Mouse (Mus musculus) layer of hippocampus, adult 8-10 months (tissue): ENCODE measurements around the gene Akt2. TPM values are rescaled to one million over a fixed set of nuclear protein-coding genes. Genes with fewer than 3 reads are reported as not detected.
"Not testable (repeated sequence)": the region's sequence is repeated elsewhere in the genome, so short reads cannot be mapped to it uniquely, and the experiment has no call there.

Source experiments
- DNase-seq, 2 experiments: peaks; one replicate each; pipeline ENCODE4 v3.0.0; 2022; ENCODE audit warnings: low spot score in 2 of 2
- total RNA-seq, 4 experiments: library from RNA; stranded (reverse); gene quantifications; 2 replicates each; pipeline ENCODE4 v1.2.4; 2022

Akt2 gene
- total RNA-seq, 4 experiments from 2014 or later, result 72.2 to 109 (median 97.5) TPM

DNA sequence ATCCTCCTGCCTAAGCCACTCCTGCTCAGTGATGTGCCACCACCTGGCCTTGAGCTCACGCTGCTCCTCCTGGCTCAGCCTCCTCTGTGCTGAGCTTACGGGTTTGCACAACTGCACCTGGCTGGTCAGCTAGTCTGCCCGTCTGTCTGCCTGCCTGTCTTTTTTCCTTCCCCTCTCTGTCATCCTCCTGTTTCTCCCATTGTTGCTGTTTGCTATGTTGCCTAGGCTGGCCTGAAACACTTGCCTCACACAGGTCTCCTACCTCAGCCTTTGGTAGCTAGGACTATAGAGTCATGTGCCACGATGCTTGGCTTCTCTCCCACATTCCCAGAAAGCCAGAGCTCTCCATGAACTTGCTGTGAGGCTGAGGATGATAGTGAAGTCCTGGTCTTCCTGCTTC lies 21.6 kb downstream of the Akt2 start:
- DNase-seq, result no peak

DNA sequence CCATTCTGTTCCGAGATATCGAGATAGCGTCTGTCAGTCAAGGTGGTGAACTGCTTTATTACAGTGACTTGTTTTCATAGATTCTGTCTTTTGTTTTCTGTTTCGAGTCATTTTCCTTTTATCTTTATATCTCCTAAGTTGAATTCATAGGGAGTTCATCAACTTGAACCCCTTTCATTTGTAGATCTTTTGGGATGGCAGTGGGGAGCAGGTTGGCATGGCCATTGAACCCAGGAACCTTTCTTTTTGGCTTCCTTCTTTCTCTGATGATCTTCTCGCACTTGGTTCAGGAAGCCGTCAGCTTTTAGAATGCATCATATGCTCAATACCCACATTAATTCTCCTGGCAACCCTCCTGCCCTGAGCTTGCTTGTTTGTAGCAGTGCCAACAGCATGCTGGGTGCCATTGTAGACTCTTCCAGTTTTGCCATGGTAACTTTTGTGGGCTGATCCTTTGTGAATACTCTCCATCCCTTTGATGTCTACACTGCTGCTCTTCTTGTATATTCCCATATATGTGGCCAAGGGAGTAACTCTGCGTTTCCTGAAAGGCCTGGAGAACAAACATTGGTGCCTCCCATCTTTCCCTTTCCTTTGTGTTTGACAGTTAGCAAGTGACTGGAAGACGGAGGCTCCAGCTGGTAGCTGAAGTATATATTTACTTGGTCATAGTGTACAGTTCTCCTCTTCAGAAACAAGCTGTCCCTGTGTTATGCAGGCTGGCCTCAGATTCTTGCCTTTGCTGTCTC lies 22.6 kb downstream of the Akt2 start:
- peak; percentile 65 to 72 for DNase-seq

- no peak for DNase-seq
Observed at GRCm38 (mm10) chr7:27621028-27621427, 29.7 kb downstream of the Akt2 start.

DNA sequence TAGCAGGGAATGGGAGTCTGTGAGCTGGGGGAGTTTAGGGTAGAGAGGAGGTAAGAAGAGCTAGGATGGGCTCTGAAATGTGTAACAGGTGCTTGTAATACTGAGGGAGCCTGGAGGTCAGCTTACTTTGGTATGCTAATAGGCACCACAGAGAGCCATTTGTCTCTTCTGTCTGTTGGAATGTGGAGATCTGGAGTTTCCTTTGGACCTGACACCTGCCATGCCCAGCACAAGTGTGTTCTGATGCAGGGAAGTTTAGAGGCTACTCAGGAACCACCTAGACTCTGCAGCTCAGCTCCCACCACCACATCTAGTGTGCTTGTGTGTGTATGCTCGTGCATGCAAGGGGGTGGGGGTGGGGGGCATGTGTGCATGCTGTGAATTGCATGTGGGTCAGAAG lies 30.9 kb downstream of the Akt2 start:
- DNase-seq, result no peak

GRCm38 (mm10) chr7:27624967-27625366 lies 33.6 kb downstream of the Akt2 start:
- no peak for DNase-seq

GRCm38 (mm10) chr7:27627707-27628106 lies 36.4 kb downstream of the Akt2 start:
- no peak for DNase-seq

GRCm38 (mm10) chr7:27628190-27628589 lies 36.8 kb downstream of the Akt2 start:
- no peak for DNase-seq

- DNase-seq, result not testable (repeated sequence)
Observed at GRCm38 (mm10) chr7:27628816-27629215, 37.5 kb downstream of the Akt2 start.

DNA sequence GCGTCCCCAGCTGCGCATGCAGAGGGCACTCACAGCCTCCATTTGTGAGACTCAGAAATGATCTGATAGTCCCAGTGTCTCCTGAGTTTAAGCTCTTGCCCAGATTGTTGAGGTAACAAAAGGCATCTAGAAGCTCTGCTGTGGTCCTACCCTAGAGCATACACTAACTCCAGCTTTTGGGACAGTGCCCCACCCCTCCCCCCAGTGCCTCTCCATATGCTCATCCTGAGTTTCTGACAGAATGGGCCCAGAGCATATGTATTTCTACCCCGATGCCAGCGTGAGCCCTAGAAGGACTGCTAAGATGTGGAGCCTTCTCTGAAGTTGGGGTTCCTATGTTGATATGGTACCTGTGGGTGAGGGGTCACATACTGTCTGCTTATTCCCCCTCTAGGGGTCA lies 40.1 kb downstream of the Akt2 start:
- no peak for DNase-seq

DNA sequence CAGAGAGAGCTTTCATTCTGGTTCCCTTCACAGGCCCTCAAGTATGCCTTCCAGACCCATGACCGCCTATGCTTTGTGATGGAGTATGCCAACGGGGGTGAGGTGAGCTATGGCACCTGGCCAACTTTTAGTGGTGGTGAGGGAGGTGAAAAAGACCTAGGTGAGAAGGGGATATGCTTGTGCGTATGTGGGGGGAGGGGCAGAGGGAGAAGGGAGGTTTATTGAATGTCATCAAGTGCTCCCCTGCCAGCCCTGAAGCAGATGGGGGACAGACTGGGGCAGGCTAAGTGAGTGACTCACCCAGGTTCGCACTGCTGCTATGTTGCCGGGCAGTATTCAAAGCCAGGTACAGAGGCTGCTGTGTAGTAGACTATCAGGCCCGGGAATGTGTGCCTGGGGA lies 41.8 kb downstream of the Akt2 start:
- DNase-seq, result no peak

- no peak for DNase-seq
Observed at GRCm38 (mm10) chr7:27634691-27635090, 43.3 kb downstream of the Akt2 start.

GRCm38 (mm10) chr7:27635094-27635493 lies 43.7 kb downstream of the Akt2 start:
- not testable (repeated sequence) for DNase-seq

DNA sequence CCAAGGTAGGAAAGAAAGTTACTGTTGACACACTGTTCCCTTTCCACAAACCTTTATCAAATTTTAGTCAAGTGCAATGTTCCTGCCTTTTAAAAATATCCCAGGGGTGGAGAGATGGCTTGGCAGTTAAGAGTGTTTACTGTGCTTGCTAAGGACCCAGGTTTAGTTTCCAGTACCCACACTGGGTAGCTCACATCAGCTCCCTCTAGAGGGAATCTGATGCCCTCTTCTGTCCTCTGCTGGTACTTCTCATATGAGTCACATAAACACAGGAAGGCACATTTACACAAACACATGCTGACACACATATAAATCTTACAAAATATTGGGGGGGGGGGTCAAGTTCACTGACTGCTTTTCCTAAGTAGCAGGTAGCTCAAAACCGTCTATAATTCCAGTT lies 53.1 kb downstream of the Akt2 start:
- no peak for DNase-seq

DNA sequence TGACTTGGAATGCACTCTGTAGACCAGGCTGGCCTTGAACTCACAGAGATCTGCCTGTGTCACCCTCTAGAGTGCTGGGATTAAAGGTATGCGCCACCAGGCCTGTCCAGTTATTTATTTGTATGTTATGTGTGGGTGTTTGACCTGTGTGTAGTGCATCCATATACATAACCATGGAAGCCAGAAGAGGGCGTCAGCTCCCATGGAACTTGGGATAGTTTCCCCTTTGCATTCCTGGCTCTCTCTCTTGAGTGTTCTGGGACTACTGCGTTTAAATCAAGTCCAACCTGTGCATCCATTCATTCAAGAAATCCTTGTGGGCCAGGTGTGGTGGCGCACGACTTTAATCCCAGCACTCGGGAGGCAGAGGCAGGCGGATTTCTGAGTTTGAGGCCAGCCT lies 55.2 kb downstream of the Akt2 start:
- no peak for DNase-seq

DNA sequence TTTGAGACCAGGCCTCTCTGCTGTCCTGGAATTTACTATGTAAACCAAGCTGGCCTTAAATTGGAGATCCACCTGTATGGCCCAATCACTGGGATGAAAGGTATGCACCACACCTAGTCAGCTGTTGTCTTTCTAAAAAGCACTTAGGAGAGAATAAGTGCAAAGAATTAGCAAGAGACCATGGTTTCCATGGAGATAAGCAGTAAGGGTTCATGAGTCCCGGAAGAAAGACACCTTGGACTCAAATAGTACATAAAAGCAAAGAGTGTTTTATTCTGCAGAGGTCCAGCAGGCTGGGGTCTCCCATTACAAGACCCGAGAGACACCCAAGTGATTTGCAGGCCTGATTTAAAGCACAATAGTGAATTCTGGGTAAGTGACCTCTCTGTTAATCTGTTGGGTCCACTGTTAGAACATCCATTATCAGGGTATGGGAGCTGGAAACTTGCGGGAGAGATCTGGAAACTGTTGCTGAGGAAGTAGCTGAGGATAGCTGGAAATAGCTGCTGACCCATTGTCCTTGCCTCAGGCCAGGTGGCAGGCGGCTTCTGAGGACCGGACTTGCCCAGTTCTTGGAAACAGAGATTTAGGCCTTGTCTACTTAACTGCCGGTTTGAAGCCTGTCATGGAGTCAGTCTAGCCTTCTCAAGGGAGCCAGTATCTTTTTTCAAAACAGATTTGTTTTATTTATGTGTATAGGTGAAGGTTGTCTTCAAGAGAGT lies 56.1 kb downstream of the Akt2 start:
- no peak for DNase-seq

GRCm38 (mm10) chr7:27649723-27650122 lies 58.4 kb downstream of the Akt2 start:
- no peak for DNase-seq

DNA sequence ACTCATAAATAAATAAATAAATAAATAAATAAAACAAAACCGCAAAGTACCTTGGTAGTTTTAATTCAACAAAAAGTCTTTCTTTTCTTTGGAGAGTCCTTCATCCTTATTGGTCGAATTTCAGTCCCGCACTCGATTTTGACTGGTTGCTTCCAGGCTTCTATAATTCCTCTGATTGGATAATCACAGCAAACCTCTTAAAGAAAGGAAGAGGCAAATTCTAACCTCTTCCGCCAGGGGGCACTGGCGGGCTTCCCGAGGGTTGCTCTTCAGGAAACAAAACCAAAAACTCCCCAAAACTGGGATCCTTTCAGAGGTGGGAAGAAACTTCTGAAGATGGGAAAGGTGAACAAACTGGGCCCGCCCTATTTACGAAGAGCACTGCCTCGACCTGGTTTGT lies 59.6 kb downstream of the Akt2 start:
- DNase-seq, result peak; percentile 64 to 76

GRCm38 (mm10) chr7:27653681-27654437 lies 62.5 kb downstream of the Akt2 start, which contains the start of gene Ttc9b:
TSS of gene Ttc9b (plus strand) at chr7:27653915.
- DNase-seq, result peak; percentile 52 to 67

DNA sequence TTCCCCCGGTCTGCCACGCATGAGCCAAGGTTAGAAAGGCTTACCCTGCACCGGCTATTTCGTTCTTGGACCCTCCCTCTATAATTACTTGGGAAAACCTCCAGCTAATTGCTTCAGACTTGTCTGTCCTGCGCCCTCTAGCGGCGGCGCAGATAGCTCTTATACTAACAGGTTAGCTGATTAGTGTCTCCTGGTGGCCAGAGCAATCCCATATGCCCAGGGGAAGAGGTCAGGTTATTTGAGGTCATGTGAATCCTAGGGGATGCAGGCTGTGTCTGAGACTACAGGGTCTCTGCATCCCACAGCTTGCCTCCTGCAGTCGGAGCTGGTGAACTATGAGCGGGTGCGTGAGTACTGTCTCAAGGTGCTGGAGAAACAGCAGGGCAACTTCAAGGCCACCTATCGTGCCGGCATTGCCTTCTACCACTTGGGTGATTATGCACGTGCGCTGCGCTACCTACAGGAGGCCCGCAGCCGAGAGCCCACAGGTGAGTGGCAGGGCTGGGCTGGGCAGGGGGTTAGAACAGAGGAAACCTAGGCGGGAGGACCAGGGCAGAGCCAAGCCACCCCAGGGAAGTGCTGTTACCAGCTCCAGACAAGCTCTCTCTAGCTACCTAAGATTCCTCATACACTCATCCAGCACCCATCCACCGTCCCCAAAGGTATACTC lies 63.4 kb downstream of the Akt2 start:
- DNase-seq, result peak; percentile 51 to 76

DNA sequence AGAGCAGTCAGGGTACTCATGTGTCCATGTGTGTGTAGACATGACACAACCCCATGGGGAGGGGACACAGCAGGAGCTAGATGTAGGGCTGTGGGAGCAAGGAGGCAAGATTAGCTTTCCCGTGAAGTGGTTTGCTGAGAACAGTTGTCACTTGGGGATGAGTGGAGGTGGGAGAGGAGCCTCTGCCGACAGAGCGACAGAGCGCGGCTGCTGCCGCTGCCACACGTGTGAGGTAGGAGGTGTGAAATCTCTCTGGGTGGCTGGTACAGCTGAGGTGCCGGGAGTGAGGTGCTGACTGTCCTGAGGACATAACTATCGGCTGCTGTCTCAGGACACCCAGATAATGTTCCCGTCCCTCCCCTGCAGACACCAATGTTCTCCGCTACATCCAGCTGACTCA lies 64.2 kb downstream of the Akt2 start:
- no peak for DNase-seq

GRCm38 (mm10) chr7:27656600-27656999 lies 65.2 kb downstream of the Akt2 start:
- DNase-seq, result no peak
